Mouse (Mus musculus) limb, embryonic 15.5 days (tissue): ENCODE results near the gene Prnd. TPM values are rescaled to one million over a fixed set of nuclear protein-coding genes. Genes with fewer than 3 reads are reported as not detected.

Experiments used
- ATAC-seq: fragments of 200-750 bp; cut with Nextera tagmentation; 2 replicates; pipeline ENCODE4 v1.8.0; 2017; ENCODE audit warnings: low read depth, moderate TSS enrichment; ENCODE audit not compliant: insufficient number of reproducible peaks, low FRiP score, low TSS enrichment
- H3K27ac ChIP-seq: fragments of 300-500 bp; sonication (generic); 2 replicates; pipeline ENCODE4 v1.5.1; 2015; ENCODE audit warnings: moderate library complexity, mild to moderate bottlenecking, inconsistent platforms
- H3K27me3 ChIP-seq: fragments of 300-500 bp; sonication (generic); 2 replicates; pipeline ENCODE4 v1.6.1; 2015; ENCODE audit warnings: inconsistent platforms
- H3K36me3 ChIP-seq: fragments of 300-500 bp; sonication (generic); 2 replicates; pipeline ENCODE4 v1.6.1; 2015; ENCODE audit warnings: inconsistent platforms
- H3K4me1 ChIP-seq: fragments of 300-500 bp; sonication (generic); 2 replicates; pipeline ENCODE4 v1.6.1; 2015; ENCODE audit warnings: inconsistent platforms
- H3K4me2 ChIP-seq: fragments of 300-500 bp; sonication (generic); 2 replicates; pipeline ENCODE4 v1.6.1; 2015; ENCODE audit warnings: mild to moderate bottlenecking, inconsistent platforms
- H3K4me3 ChIP-seq: fragments of 300-500 bp; sonication (generic); 2 replicates; pipeline ENCODE4 v1.5.1; 2015; ENCODE audit warnings: mild to moderate bottlenecking, inconsistent platforms
- H3K9ac ChIP-seq: fragments of 300-500 bp; sonication (generic); 2 replicates; pipeline ENCODE4 v1.6.1; 2015; ENCODE audit warnings: inconsistent platforms
- H3K9me3 ChIP-seq: fragments of 300-500 bp; sonication (generic); 2 replicates; pipeline ENCODE4 v1.6.1; 2016; ENCODE audit warnings: inconsistent platforms
- WGBS: fragments of 180-500 bp; shearing (Covaris S2); methylation state at CpG from one replicate; pipeline ENCODE4 v1.1.7; 2015; 5-methylcytosine and 5-hydroxymethylcytosine counted together
- polyA plus RNA-seq: library from polyadenylated mRNA; unstranded; fragments of >200 nt; fragmentation: Nextera tagmentation; extraction: Ambion mirVana; gene quantifications from 2 replicates; pipeline ENCODE4 v1.2.1, GENCODE M21; 2015

The Prnd gene
- polyA plus RNA-seq, 1 experiment from 2014 or later = 49.7 TPM

DNA sequence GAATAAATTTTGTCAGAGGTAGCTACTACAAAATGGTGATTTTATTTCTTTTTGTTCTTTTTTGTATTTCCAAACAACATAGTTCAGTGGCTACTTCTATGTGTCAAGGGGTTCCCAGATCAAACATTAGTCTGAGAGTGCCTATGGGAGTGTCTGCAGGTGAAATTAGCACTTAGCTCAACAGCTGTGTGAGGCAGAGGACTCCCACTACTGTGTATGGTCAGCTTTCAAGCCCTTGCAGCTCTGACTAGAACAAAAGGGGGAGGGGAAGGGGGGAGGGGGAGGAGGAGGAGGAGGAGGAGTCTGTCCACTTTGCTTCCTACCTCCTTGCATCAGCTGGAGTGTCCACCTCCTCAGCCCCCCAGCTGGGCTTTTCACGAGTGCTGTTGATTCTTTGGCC is 6.3 kb upstream of the Prnd start:
- H3K9ac ChIP-seq = no peak overlapping the region
- H3K27me3 ChIP-seq = no peaks in the 10 kb centered on the region
- no peak for ATAC-seq
- no peaks in the 10 kb centered on the region for H3K9me3 ChIP-seq
- H3K4me2 ChIP-seq = no peak overlapping the region
- H3K4me3 ChIP-seq = no peak overlapping the region
- H3K27ac ChIP-seq = no peak overlapping the region
- 0 out of 2 replicates have a peak, but pooled peaks cover 3% of the 10 kb centered on the region for H3K4me1 ChIP-seq
- 44% methylated on average over 1 of the region's 1 CpGs for WGBS
- H3K36me3 ChIP-seq = no peaks in the 10 kb centered on the region

DNA sequence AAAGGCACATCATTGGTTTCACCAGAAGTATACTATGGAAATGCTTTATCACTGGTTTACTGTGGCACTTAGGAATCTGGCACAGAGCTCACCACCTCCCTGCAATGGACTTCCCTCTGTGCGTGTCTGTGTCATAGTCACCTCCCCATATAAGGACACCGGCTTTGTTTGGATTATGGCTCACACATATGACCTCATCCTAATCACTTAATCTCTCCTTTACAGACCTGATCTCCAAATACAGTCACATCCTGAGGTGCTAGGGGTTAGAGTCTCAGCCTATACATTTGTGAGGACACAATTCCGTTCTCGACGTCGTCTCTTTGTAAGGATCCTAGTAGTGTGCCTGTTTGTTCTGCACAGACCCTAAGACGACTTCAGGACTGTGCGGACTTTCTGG is 5.4 kb upstream of the Prnd start:
- Histone ChIP-seq H3K4me3 (no peak overlapping the region), H3K9me3 (no peaks in the 10 kb centered on the region), H3K36me3 (no peaks in the 10 kb centered on the region), H3K9ac (no peak overlapping the region), H3K27me3 (0 out of 2 replicates have a peak, but pooled peaks cover 2% of the 10 kb centered on the region), H3K27ac (no peak overlapping the region), H3K4me2 (no peak overlapping the region), H3K4me1 (peaks cover 4% of the 10 kb centered on the region; the same call in 1 of the 2 replicates)
- no peak for ATAC-seq
- WGBS = 78% methylated on average over 8 of the region's 8 CpGs

DNA sequence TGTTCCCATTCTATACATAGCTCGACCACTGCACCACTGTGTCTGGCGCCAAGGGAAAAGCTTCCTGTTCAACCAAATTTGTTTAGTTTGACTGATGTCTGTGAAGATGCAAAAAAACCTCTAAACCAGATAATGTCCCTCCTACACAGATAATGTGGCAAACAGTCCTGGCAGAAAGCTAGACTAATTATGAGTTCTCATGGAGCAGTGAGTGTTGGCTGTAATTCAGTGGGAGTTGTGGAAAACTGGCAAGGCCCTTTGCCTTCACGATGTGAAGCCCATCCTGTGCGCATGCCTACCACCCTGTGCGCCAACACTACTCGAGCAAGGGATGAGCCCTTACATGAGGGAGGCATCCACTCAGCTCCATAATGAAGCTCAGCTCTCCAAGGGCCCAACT is 4.9 kb upstream of the Prnd start:
- Histone ChIP-seq H3K4me2 (no peak overlapping the region), H3K9me3 (no peaks in the 10 kb centered on the region), H3K4me3 (no peak overlapping the region), H3K9ac (no peak overlapping the region), H3K4me1 (peaks cover 7% of the 10 kb centered on the region; the same call in 1 of the 2 replicates), H3K27me3 (0 out of 2 replicates have a peak, but pooled peaks cover 6% of the 10 kb centered on the region), H3K36me3 (no peaks in the 10 kb centered on the region), H3K27ac (no peak overlapping the region)
- no peak for ATAC-seq
- 83% methylated on average over 6 of the region's 6 CpGs for whole genome bisulfite sequencing

DNA sequence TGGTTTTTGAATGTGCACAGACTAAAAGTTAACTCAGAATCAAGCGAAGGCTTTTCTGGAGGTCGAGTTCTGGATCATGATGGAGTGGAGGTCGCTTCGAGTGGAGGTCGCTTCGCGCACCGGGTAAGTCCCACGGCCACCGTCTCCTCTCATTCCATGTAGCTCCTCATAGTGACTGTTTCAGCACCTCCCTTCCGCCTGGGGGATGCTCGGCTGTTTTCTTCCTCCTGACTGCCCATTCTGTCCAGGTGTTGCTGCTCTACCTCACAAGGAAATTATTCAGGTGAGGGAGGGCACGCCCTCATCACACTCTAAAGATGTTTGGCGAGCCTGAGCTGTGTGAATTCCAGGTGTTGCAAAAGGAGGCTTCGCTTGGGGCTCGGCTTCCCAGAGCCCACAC is 4.3 kb upstream of the Prnd start:
- no peaks in the 10 kb centered on the region for H3K9me3 ChIP-seq
- peaks cover 7% of the 10 kb centered on the region; the same call in 1 of the 2 replicates for H3K4me1 ChIP-seq
- no peaks in the 10 kb centered on the region for H3K36me3 ChIP-seq
- H3K9ac ChIP-seq = no peak overlapping the region
- H3K4me2 ChIP-seq = no peak overlapping the region
- ATAC-seq = no peak
- 80% methylated on average over 16 of the region's 16 CpGs for WGBS
- 0 out of 2 replicates have a peak, but pooled peaks cover 6% of the 10 kb centered on the region for H3K27me3 ChIP-seq
- H3K4me3 ChIP-seq = no peak overlapping the region
- no peak overlapping the region for H3K27ac ChIP-seq

DNA sequence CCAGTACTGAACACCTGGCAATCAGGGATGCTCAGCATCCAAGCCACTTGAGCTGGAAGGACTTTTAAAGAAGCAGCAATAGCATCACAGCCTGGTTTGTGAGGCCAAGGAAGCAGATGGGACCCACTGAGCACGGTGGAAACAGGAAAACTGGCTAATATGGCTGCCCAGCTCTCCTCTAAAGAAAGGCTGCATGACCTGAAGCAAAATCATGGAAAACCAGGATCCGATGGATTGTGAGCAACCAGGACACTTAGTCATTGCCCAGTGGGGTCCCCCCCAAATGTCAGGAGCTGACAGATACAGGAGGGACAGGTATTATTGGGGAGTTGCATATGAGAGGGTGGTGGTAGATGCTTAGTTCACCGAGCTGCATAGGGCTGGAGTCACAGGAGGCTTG is 2.5 kb upstream of the Prnd start:
- Histone ChIP-seq H3K9me3 (no peaks in the 10 kb centered on the region), H3K4me1 (peaks cover 14% of the 10 kb centered on the region), H3K4me2 (no peak overlapping the region), H3K9ac (no peak overlapping the region), H3K36me3 (no peaks in the 10 kb centered on the region), H3K4me3 (no peak overlapping the region), H3K27me3 (peaks cover 23% of the 10 kb centered on the region), H3K27ac (no peak overlapping the region)
- ATAC-seq = no peak
- 80% methylated on average over 3 of the region's 3 CpGs for WGBS

DNA sequence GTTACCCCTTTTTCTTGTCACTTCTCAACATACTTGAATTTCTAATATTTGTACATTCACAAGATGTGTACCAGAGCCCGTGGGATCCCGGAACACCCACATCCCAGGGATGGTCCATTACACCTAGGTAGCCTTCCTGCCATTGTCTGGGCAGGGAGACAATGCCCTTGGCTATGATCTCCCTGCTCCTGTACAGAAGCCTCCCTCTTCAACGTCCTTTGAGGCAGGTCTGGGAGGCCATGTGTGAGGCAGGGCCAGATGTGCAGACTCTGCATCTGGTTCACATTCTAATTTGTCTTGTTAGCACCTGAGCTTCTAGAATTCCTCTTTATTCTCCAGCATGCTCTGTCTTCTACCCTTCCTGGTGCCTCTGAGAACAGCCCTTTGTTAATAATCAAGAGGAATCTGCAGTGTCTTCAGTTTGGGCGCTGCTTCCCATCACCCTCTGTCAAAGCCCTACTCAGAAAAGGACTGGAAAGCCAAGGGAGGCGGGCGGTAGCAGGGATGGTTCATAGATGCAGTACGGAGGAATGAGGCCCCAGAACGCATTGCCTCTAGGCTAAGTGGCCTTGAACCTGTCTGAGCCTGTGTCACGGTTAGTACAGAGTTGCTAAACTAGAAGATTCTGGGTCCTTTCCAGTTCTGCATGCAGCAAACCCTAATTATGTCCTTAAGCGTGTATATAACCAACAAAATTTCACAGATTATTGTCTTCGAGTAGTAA is 1.6 kb upstream of the Prnd start:
- Histone ChIP-seq H3K9me3 (no peaks in the 10 kb centered on the region), H3K4me2 (no peak overlapping the region), H3K9ac (no peak overlapping the region), H3K27me3 (peaks cover 32% of the 10 kb centered on the region), H3K36me3 (no peaks in the 10 kb centered on the region), H3K4me3 (no peak overlapping the region), H3K27ac (no peak overlapping the region), H3K4me1 (peaks cover 16% of the 10 kb centered on the region)
- no peak for ATAC-seq
- 60% methylated on average over 11 of the region's 11 CpGs for WGBS

DNA sequence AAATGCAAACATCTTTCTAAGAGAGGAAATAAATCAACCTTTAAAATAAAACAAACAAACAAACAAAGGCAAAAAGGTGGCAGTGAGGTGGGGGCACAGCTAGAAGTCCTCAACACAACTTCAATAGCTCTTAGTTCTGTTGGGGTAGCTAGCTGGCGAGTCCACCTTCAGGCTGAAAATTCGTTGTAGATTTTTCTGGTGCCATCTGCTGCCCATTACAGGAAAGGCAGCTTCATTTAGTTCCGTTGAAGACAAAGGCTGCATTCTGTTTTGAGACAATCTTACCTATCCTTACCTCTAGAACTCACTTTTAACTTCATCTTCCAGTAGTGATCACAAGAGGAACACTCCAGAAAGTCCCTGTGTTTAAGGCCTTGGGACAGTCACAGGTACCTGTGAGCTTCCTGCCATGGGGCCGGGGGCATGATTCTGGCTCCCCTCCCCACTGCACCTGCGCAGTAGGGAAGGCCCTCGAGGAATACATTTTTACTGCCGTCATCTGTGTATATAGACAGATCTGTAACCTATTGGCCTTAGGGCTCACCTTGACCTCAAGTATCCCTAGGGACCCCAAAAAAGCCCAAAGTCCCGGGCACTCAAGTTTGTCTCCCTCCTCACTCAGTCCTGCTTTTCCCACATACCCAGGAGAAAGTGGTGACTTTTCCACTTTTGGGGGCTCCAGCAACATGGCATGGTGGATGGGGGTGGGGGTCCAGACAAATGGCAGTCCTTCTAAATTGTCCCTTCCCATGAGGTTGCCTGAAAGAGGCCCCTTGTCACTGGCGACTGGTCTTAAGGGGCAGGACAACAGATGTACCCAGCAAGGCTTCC is 679 bp upstream of the Prnd start:
- Histone ChIP-seq H3K4me3 (no peak overlapping the region), H3K36me3 (no peaks in the 10 kb centered on the region), H3K9ac (no peak overlapping the region), H3K27me3 (peaks cover 39% of the 10 kb centered on the region), H3K4me1 (peaks cover 20% of the 10 kb centered on the region), H3K27ac (no peak overlapping the region), H3K9me3 (no peaks in the 10 kb centered on the region), H3K4me2 (no peak overlapping the region)
- WGBS = 41% methylated on average over 9 of the region's 9 CpGs
- ATAC-seq = no peak

DNA sequence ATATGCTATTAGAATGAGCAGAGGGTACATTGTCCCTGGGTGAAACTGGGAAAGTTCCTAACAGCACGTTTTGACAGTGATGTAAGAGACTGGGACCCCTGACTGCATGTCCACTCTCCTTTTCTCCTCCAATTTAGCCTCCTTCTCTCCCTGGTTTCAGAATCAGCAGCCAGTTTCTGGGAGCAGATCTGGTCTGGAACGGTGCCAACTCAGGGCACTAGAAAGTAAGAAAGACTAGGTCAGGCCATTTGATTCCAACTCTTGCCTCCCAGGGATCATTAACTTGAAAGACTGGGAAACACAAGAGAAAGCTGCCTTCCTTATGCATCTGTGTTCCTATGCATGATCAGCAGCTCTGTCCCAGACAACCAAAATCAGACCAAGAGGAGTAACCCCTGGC is 1.8 kb downstream of the Prnd start:
- Histone ChIP-seq H3K4me1 (peaks cover 25% of the 10 kb centered on the region), H3K4me3 (0 out of 2 replicates have a peak overlapping the region, but pooled peaks have one; percentile 14), H3K4me2 (no peak overlapping the region), H3K36me3 (no peaks in the 10 kb centered on the region), H3K9me3 (no peaks in the 10 kb centered on the region), H3K27me3 (peaks cover 39% of the 10 kb centered on the region), H3K27ac (no peak overlapping the region), H3K9ac (no peak overlapping the region)
- no peak for ATAC-seq
- 49% methylated on average over 2 of the region's 2 CpGs for WGBS

DNA sequence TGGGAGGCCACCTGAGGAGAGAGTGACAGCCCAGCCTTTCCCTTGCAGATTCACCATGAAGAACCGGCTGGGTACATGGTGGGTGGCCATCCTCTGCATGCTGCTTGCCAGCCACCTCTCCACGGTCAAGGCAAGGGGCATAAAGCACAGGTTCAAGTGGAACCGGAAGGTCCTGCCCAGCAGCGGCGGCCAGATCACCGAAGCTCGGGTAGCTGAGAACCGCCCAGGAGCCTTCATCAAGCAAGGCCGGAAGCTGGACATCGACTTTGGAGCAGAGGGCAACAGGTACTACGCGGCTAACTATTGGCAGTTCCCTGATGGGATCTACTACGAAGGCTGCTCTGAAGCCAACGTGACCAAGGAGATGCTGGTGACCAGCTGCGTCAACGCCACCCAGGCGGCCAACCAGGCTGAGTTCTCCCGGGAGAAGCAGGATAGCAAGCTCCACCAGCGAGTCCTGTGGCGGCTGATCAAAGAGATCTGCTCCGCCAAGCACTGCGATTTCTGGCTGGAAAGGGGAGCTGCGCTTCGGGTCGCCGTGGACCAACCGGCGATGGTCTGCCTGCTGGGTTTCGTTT is 2.4 kb downstream of the Prnd start:
- H3K4me2 ChIP-seq = peak overlapping the region; percentile 25
- no peaks in the 10 kb centered on the region for H3K36me3 ChIP-seq
- peak overlapping the region; percentile 14; the same call in 1 of the 2 replicates for H3K4me3 ChIP-seq
- peaks cover 25% of the 10 kb centered on the region for H3K4me1 ChIP-seq
- H3K9ac ChIP-seq = no peak overlapping the region
- H3K27ac ChIP-seq = no peak overlapping the region
- H3K27me3 ChIP-seq = peaks cover 39% of the 10 kb centered on the region
- WGBS = 13% methylated on average over 29 of the region's 29 CpGs
- ATAC-seq = no peak
- H3K9me3 ChIP-seq = no peaks in the 10 kb centered on the region

DNA sequence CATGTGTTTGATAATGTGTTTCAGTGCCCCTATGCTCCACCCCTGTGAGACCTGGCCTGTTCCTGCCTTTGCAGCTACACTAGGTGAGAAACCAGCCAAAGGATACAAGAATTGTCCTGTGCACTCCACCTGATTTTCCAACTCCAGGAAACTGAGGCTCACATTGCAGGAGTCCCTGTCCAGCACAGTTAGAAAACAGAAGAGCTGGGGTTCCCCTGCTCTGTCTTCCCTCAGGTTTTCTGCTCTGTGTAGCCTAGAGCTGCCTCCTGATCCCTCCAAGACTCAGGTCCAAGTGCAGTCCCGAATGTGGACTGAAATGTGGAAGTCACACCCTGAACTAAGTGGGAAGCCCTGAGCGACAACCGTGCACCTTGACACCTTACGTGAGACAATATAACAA is 3.0 kb downstream of the Prnd start:
- 87% methylated on average over 4 of the region's 4 CpGs for WGBS
- H3K27me3 ChIP-seq = peaks cover 39% of the 10 kb centered on the region
- peak overlapping the region; percentile 14; the same call in 1 of the 2 replicates for H3K4me3 ChIP-seq

DNA sequence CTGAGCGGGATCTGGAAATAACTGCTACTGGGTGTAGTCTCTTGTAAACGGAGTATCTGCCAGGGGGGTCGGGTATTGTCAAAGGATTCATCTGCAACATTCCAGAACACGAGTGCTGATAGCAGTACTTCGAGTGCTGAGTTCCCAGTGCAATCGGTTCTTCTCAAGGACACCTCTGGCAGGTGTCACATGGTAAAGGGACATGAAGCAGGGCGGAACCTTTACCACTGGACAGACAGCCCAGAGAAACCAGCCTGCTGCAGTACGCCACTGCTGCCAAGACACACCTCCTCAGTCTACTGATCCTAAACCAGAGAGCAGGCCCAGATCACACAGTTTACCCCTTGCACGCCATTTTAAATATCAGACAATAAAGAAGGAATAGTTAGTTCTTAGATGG is 4.2 kb downstream of the Prnd start:
- H3K9ac ChIP-seq = no peak overlapping the region
- peak overlapping the region; percentile 31 for H3K4me3 ChIP-seq
- no peaks in the 10 kb centered on the region for H3K36me3 ChIP-seq
- H3K27ac ChIP-seq = no peak overlapping the region
- H3K4me1 ChIP-seq = peaks cover 22% of the 10 kb centered on the region
- H3K27me3 ChIP-seq = peaks cover 39% of the 10 kb centered on the region
- no peak for ATAC-seq
- H3K9me3 ChIP-seq = no peaks in the 10 kb centered on the region
- peak overlapping the region; percentile 55 for H3K4me2 ChIP-seq
- WGBS = 49% methylated on average over 9 of the region's 9 CpGs

More for the DNA sequence above, 3.0 kb downstream of the Prnd start:
- H3K9ac ChIP-seq = no peak overlapping the region
- H3K4me2 ChIP-seq = no peak overlapping the region
- no peak for ATAC-seq
- peaks cover 25% of the 10 kb centered on the region for H3K4me1 ChIP-seq
- H3K27ac ChIP-seq = no peak overlapping the region
- H3K9me3 ChIP-seq = no peaks in the 10 kb centered on the region
- H3K36me3 ChIP-seq = no peaks in the 10 kb centered on the region

DNA sequence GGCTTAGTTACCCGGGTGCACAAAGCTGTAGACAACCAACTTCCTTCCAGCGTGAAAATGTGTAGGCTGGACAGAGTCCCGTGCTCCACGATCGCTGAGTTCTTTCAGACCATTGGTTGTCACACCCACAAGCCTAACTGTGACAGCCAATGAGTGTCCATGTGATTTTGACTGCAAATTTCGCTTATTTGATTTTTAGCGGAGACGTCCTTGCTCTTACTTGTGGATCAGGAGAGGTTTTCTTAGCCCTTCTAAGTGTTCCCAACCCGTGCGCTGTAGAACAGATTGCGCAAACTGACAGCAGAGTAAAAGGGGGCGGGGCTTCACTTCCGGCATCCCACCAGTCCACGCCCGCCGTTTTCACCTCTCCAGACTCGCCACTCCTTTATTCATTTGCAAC is 4.6 kb downstream of the Prnd start:
- ATAC-seq = no peak
- no peaks in the 10 kb centered on the region for H3K9me3 ChIP-seq
- no peak overlapping the region for H3K27ac ChIP-seq
- H3K9ac ChIP-seq = no peak overlapping the region
- H3K36me3 ChIP-seq = no peaks in the 10 kb centered on the region
- 3% methylated on average over 17 of the region's 17 CpGs for WGBS
- peaks cover 36% of the 10 kb centered on the region for H3K27me3 ChIP-seq
- H3K4me1 ChIP-seq = peaks cover 21% of the 10 kb centered on the region
- H3K4me2 ChIP-seq = peak overlapping the region; percentile 55
- H3K4me3 ChIP-seq = peak overlapping the region; percentile 31
